Mouse (Mus musculus) ES-E14 (cell line): ENCODE data around the gene Cdk19. TPM values are rescaled to one million over a fixed set of nuclear protein-coding genes. Genes with fewer than 3 reads are reported as not detected.

ENCODE experiments used
- DNase-seq: peaks from one replicate; pipeline ENCODE4 v3.0.0-alpha.2; 2013; ENCODE audit warnings: low read depth, low spot score
- H3K27ac ChIP-seq: 2 replicates; pipeline ENCODE4 v1.5.1; 2012; ENCODE audit warnings: low read depth, mild to moderate bottlenecking, low read length, moderate library complexity, mixed read lengths; ENCODE audit not compliant: poor library complexity, insufficient read depth, severe bottlenecking
- H3K36me3 ChIP-seq: 2 replicates; pipeline ENCODE4 v1.6.1; 2012; ENCODE audit warnings: mild to moderate bottlenecking, low read length, moderate library complexity, mixed read lengths; ENCODE audit not compliant: control insufficient read depth, poor library complexity, insufficient read depth, severe bottlenecking
- H3K4me1 ChIP-seq, 2 experiments: fragments of 150-350 bp in 1 of 2; sonication (generic) in 1 of 2; 2 replicates each; pipeline ENCODE4 v1.6.1; 2012; ENCODE audit warnings: low read length in 2 of 2, mild to moderate bottlenecking in 1 of 2, mixed read lengths in 1 of 2; ENCODE audit not compliant: control insufficient read depth in 2 of 2, insufficient read depth in 2 of 2, poor library complexity in 1 of 2
- H3K4me3 ChIP-seq, 2 experiments: fragments of 150-350 bp in 1 of 2; sonication (generic) in 1 of 2; 2 replicates each; pipeline ENCODE4 v1.5.1; 2012; ENCODE audit warnings: low read length in 2 of 2, low read depth in 1 of 2, mild to moderate bottlenecking in 1 of 2, mixed read lengths in 1 of 2; ENCODE audit not compliant: insufficient read depth in 1 of 2, poor library complexity in 1 of 2, severe bottlenecking in 1 of 2
- H3K9ac ChIP-seq: 2 replicates; pipeline ENCODE4 v1.6.1; 2012; ENCODE audit warnings: low read depth, mild to moderate bottlenecking, low read length, mixed read lengths; ENCODE audit not compliant: poor library complexity, insufficient read depth, severe bottlenecking
- H3K9me3 ChIP-seq: fragments of 150-350 bp; sonication (generic); 2 replicates; pipeline ENCODE4 v1.6.1; 2012; ENCODE audit warnings: low read depth, mild to moderate bottlenecking, low read length; ENCODE audit not compliant: control insufficient read depth, insufficient read depth
- CHD2 ChIP-seq: IDR thresholded peaks from 2 replicates; pipeline ENCODE4 v1.6.1; 2014; ENCODE audit warnings: mild to moderate bottlenecking, low read depth, low read length, inconsistent platforms
- HCFC1 ChIP-seq: IDR thresholded peaks from 2 replicates; pipeline ENCODE4 v1.6.1; 2012; ENCODE audit warnings: low read length, inconsistent platforms, borderline replicate concordance; ENCODE audit not compliant: insufficient read depth
- MAFK ChIP-seq: IDR thresholded peaks from 2 replicates; pipeline ENCODE4 v1.6.1; 2014; ENCODE audit warnings: mild to moderate bottlenecking, low read depth, low read length, inconsistent platforms; ENCODE audit not compliant: insufficient read depth
- ZC3H11A ChIP-seq: IDR thresholded peaks from 2 replicates; pipeline ENCODE4 v1.6.1; 2012; ENCODE audit warnings: low read depth, mild to moderate bottlenecking, inconsistent platforms, low read length, borderline replicate concordance
- ZNF384 ChIP-seq: IDR thresholded peaks from 2 replicates; pipeline ENCODE4 v1.6.1; 2012; ENCODE audit warnings: low read depth, low read length, inconsistent platforms
- in situ Hi-C, 2 experiments: fragments of 600-800 bp; cut with MboI; formaldehyde crosslinking; loops; one replicate each; pipeline ENCODE4 v1.15.1; 2025; ENCODE audit warnings: low sequenced_read_pairs in 2 of 2, inconsistent platforms in 1 of 2; ENCODE audit not compliant: unreplicated experiment in 2 of 2
- total RNA-seq: library from RNA; depleted of rRNA; stranded (reverse); fragments of 300-350 nt; gene quantifications from 2 replicates; pipeline ENCODE4 v1.2.3, GENCODE M21; 2012

The Cdk19 gene
- total RNA-seq, 1 experiment = 6.4 TPM

DNA sequence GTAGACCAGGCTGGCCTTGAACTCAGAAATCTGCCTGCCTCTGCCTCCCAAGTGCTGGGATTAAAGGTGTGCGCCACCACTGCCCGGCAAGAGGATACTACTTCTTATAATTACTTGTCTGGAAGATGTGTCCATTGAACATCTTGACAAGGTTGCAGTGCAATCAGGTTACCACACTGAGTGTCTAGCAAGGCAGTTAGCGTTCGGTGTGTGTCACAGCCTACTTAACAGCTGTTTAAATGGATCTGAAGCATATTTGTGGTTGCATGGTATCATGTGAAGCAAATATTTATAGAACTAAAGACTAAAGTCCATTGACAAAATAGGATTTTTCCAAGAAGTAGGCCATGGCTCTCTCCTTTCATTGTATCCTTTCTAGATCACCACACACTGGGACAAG, 90.8 kb downstream of the Cdk19 start:
- in situ Hi-C loops = no loop called here

DNA sequence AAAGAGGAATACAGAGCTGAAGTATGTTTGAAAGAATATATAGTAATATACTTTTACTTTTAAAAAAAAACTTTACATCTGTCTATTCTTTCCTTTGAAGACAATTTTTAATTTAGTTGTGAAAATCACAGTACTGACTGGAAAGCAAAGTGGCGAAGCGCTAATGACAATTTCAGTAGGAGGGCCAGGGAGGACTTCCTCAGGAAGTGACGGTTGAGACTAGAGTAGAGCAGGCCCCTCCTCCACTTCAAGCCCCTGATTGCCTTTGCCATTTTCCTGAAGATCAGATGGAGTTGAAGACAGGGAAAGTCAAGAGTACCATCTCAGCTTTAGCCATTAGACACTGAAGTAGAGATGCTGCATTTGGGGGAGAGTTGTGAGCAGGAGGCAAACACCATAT, 92.6 kb downstream of the Cdk19 start:
- DNase-seq = no peak
- H3K4me1 ChIP-seq = peaks cover 2 to 3% of the 10 kb centered on the region in 2 experiments; a peak in 1 of 4 replicates
- no peak overlapping the region for H3K4me3 ChIP-seq
- no peak overlapping the region for H3K9ac ChIP-seq
- no peak overlapping the region for H3K27ac ChIP-seq
- H3K36me3 ChIP-seq = peaks cover 3% of the 10 kb centered on the region; the same call in 1 of the 2 replicates
- TF ChIP-seq HCFC1 (no peak), ZNF384 (no peak), ZC3H11A (no peak), MAFK (no peak), CHD2 (no peak)
- in situ Hi-C loops = no loop called here
- no peaks in the 10 kb centered on the region for H3K9me3 ChIP-seq

More for the DNA sequence above, 90.8 kb downstream of the Cdk19 start:
- Histone ChIP-seq H3K36me3 (no peaks in the 10 kb centered on the region), H3K9me3 (no peaks in the 10 kb centered on the region), H3K4me3 (no peak overlapping the region), H3K4me1 (peaks cover 5 to 6% of the 10 kb centered on the region in 2 experiments; a peak in 2 of 4 replicates), H3K9ac (no peak overlapping the region), H3K27ac (no peak overlapping the region)
- DNase-seq = no peak
- TF ChIP-seq ZC3H11A (no peak), MAFK (no peak)

DNA sequence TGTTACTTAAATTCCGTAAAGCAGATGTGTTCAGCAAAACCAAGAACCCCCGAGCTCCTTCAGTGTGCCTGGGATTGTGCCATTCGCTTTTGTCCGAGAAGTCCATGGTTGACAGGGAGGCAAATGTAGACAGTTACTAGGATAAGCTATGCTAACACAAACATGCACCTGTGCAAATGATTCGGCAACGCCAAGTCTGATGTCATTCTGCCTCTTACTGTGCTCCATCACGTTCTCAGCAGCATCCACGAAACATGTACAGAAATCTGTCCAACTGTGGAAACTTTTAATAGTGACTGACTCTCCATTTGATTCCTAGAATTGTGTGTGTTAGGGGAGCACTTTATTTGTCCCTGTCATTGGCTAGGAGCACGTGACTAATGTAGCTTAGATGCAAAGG, 93.0 kb downstream of the Cdk19 start:
- H3K27ac ChIP-seq = no peak overlapping the region
- H3K36me3 ChIP-seq = peaks cover 3% of the 10 kb centered on the region; the same call in 1 of the 2 replicates
- no peak overlapping the region for H3K9ac ChIP-seq
- in situ Hi-C loops = no loop called here
- H3K4me3 ChIP-seq = no peak overlapping the region
- TF ChIP-seq CHD2 (no peak), ZC3H11A (no peak), HCFC1 (no peak), MAFK (no peak), ZNF384 (no peak)
- H3K9me3 ChIP-seq = no peaks in the 10 kb centered on the region
- no peak for DNase-seq
- H3K4me1 ChIP-seq = peaks cover 2 to 3% of the 10 kb centered on the region in 2 experiments; a peak in 1 of 4 replicates

DNA sequence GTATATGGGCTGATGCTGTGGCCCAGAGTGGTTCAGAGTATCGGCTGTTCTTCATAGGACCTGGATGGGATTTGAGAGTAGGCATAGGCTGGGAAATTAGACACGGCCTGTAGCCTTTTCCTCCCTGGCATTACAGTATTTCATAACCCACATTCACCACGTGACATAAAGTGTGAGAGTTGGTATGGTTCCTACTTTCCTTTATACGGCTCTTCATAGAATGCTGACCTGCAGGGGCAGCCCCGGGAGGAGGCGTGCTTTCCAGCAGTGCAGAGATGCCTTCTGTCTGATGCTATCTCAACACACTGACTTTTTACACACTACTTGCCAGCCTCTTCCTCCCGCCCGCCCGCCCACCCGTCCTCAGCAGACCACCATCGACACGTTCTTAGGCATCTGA, 96.0 kb downstream of the Cdk19 start:
- H3K9me3 ChIP-seq = no peaks in the 10 kb centered on the region
- H3K4me1 ChIP-seq = peaks cover 2 to 3% of the 10 kb centered on the region in 2 experiments; a peak in 1 of 4 replicates
- H3K4me3 ChIP-seq = no peak overlapping the region
- no peak for TF ChIP-seq ZC3H11A
- TF ChIP-seq CHD2 = no peak
- no peak for TF ChIP-seq HCFC1
- TF ChIP-seq ZNF384 = no peak
- TF ChIP-seq MAFK = no peak
- H3K36me3 ChIP-seq = peaks cover 3% of the 10 kb centered on the region; the same call in 1 of the 2 replicates
- no peak for DNase-seq
- H3K9ac ChIP-seq = no peak overlapping the region
- in situ Hi-C loops = no loop called here
- no peak overlapping the region for H3K27ac ChIP-seq

DNA sequence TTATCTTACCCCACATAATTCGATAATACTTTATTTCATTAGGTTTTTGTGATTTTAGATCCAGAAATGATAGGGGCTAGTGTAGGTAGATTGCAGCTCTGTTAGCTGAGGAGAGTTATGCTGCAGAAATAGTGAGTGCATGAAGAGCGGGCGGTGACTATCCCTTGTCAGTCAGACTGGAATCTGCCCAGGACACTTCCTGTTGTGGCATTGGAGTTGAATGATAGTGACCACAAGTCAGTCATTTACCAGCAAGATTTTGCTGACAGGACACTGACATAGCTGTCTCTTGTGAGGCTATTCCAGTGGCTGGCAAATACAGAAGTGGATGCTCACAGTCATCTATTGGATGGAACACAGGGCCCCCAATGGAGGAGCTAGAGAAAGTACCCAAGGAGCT, 97.8 kb downstream of the Cdk19 start:
- Histone ChIP-seq H3K9me3 (no peaks in the 10 kb centered on the region), H3K36me3 (peaks cover 3% of the 10 kb centered on the region; the same call in 1 of the 2 replicates), H3K9ac (no peak overlapping the region), H3K4me3 (no peak overlapping the region), H3K27ac (no peak overlapping the region), H3K4me1 (peaks cover 4 to 7% of the 10 kb centered on the region in 2 experiments; a peak in 1 of 4 replicates)
- in situ Hi-C loops = no loop called here
- DNase-seq = no peak
- no peak for TF ChIP-seq CHD2
- TF ChIP-seq MAFK = no peak
